Mouse (Mus musculus): Measurements from ENCODE around the gene Prdm16. TPM values are rescaled to one million over a fixed set of nuclear protein-coding genes. Genes with fewer than 3 reads are reported as not detected.

The Prdm16 gene
- polyA plus RNA-seq, 1 experiment from 2014 or later: 115 TPM

- 76% methylated on average over 5 of the region's 5 CpGs for WGBS
- ATAC-seq (ENCODE audit: insufficient number of reproducible peaks, insufficient read depth, low FRiP score, low TSS enrichment, low read depth): no peak
- peaks cover 55% of the 10 kb centered on the region for H3K4me1 ChIP-seq (replicated peaks)
- no peak overlapping the region for H3K27ac ChIP-seq
- H3K9ac ChIP-seq (replicated peaks): no peak overlapping the region
- no peaks in the 10 kb centered on the region for H3K36me3 ChIP-seq
- H3K9me3 ChIP-seq: no peaks in the 10 kb centered on the region
- H3K4me3 ChIP-seq (replicated peaks): no peak overlapping the region
- no peaks in the 10 kb centered on the region for H3K27me3 ChIP-seq
- H3K4me2 ChIP-seq: no peak overlapping the region
Measured at GRCm38 (mm10) chr4:154536110-154536509, 100.6 kb downstream of the Prdm16 start.

GRCm38 (mm10) chr4:154531368-154531767 lies 105.3 kb downstream of the Prdm16 start:
- Histone ChIP-seq H3K9me3 (no peaks in the 10 kb centered on the region), H3K4me1 (replicated peaks) (peaks cover 85% of the 10 kb centered on the region), H3K4me2 (no peak overlapping the region), H3K27me3 (no peaks in the 10 kb centered on the region), H3K4me3 (replicated peaks) (no peak overlapping the region), H3K9ac (replicated peaks) (no peak overlapping the region), H3K36me3 (peaks cover 27% of the 10 kb centered on the region), H3K27ac (0 out of 2 replicates have a peak overlapping the region, but pooled peaks have one; percentile 29)
- WGBS: 23% methylated on average over 4 of the region's 4 CpGs
- no peak; the same call in 1 of the 2 replicates for ATAC-seq (ENCODE audit: insufficient number of reproducible peaks, insufficient read depth, low FRiP score, low TSS enrichment, low read depth)

GRCm38 (mm10) chr4:154530336-154530735 lies 106.3 kb downstream of the Prdm16 start:
- WGBS: 59% methylated on average over 7 of the region's 7 CpGs
- Histone ChIP-seq H3K4me1 (replicated peaks) (peaks cover 86% of the 10 kb centered on the region), H3K27me3 (no peaks in the 10 kb centered on the region), H3K9me3 (no peaks in the 10 kb centered on the region), H3K27ac (no peak overlapping the region), H3K4me3 (replicated peaks) (no peak overlapping the region), H3K36me3 (peaks cover 27% of the 10 kb centered on the region), H3K9ac (replicated peaks) (no peak overlapping the region), H3K4me2 (no peak overlapping the region)
- no peak for ATAC-seq (ENCODE audit: insufficient number of reproducible peaks, insufficient read depth, low FRiP score, low TSS enrichment, low read depth)

GRCm38 (mm10) chr4:154527506-154527905 lies 109.2 kb downstream of the Prdm16 start:
- no peak overlapping the region for H3K9ac ChIP-seq (replicated peaks)
- H3K4me3 ChIP-seq (replicated peaks): no peak overlapping the region
- H3K36me3 ChIP-seq: peaks cover 27% of the 10 kb centered on the region
- H3K27me3 ChIP-seq: peaks cover 5% of the 10 kb centered on the region; the same call in 1 of the 2 replicates
- no peak for ATAC-seq (ENCODE audit: insufficient number of reproducible peaks, insufficient read depth, low FRiP score, low TSS enrichment, low read depth)
- H3K4me1 ChIP-seq (replicated peaks): peaks cover 88% of the 10 kb centered on the region
- H3K9me3 ChIP-seq: no peaks in the 10 kb centered on the region
- peak overlapping the region; percentile 41; the same call in 1 of the 2 replicates for H3K27ac ChIP-seq
- 60% methylated on average over 9 of the region's 9 CpGs for WGBS
- no peak overlapping the region for H3K4me2 ChIP-seq

- no peak for ATAC-seq (ENCODE audit: insufficient number of reproducible peaks, insufficient read depth, low FRiP score, low TSS enrichment, low read depth)
- Histone ChIP-seq H3K4me2 (no peak overlapping the region), H3K36me3 (peaks cover 34% of the 10 kb centered on the region), H3K27ac (no peak overlapping the region), H3K27me3 (peaks cover 8% of the 10 kb centered on the region; the same call in 1 of the 2 replicates), H3K4me3 (replicated peaks) (no peak overlapping the region), H3K9me3 (no peaks in the 10 kb centered on the region), H3K4me1 (replicated peaks) (peaks cover 77% of the 10 kb centered on the region), H3K9ac (replicated peaks) (no peak overlapping the region)
- WGBS: 87% methylated on average over 6 of the region's 6 CpGs
Measured at GRCm38 (mm10) chr4:154526351-154526786, 110.3 kb downstream of the Prdm16 start.

GRCm38 (mm10) chr4:154523898-154524297 lies 112.8 kb downstream of the Prdm16 start:
- WGBS: 38% methylated on average over 17 of the region's 17 CpGs
- Histone ChIP-seq H3K27me3 (peaks cover 8% of the 10 kb centered on the region; the same call in 1 of the 2 replicates), H3K27ac (no peak overlapping the region), H3K4me2 (no peak overlapping the region), H3K36me3 (peaks cover 43% of the 10 kb centered on the region), H3K9ac (replicated peaks) (no peak overlapping the region), H3K9me3 (no peaks in the 10 kb centered on the region), H3K4me1 (replicated peaks) (peaks cover 57% of the 10 kb centered on the region), H3K4me3 (replicated peaks) (no peak overlapping the region)
- ATAC-seq (ENCODE audit: insufficient number of reproducible peaks, insufficient read depth, low FRiP score, low TSS enrichment, low read depth): no peak

GRCm38 (mm10) chr4:154521881-154522676 lies 114.6 kb downstream of the Prdm16 start:
- WGBS: 90% methylated on average over 7 of the region's 7 CpGs
- Histone ChIP-seq H3K9ac (replicated peaks) (no peak overlapping the region), H3K4me3 (replicated peaks) (no peak overlapping the region), H3K27me3 (peaks cover 8% of the 10 kb centered on the region; the same call in 1 of the 2 replicates), H3K36me3 (peaks cover 28% of the 10 kb centered on the region), H3K4me1 (replicated peaks) (peaks cover 39% of the 10 kb centered on the region), H3K9me3 (no peaks in the 10 kb centered on the region), H3K27ac (no peak overlapping the region), H3K4me2 (no peak overlapping the region)
- ATAC-seq (ENCODE audit: insufficient number of reproducible peaks, insufficient read depth, low FRiP score, low TSS enrichment, low read depth): no peak

- 86% methylated on average over 16 of the region's 16 CpGs for WGBS
- Histone ChIP-seq H3K4me3 (replicated peaks) (no peak overlapping the region), H3K9me3 (no peaks in the 10 kb centered on the region), H3K4me2 (no peak overlapping the region), H3K27ac (no peak overlapping the region), H3K27me3 (peaks cover 8% of the 10 kb centered on the region; the same call in 1 of the 2 replicates), H3K4me1 (replicated peaks) (peaks cover 36% of the 10 kb centered on the region), H3K9ac (replicated peaks) (no peak overlapping the region), H3K36me3 (peaks cover 22% of the 10 kb centered on the region; the same call in 1 of the 2 replicates)
- no peak for ATAC-seq (ENCODE audit: insufficient number of reproducible peaks, insufficient read depth, low FRiP score, low TSS enrichment, low read depth)
Measured at GRCm38 (mm10) chr4:154519470-154520037, 117.1 kb downstream of the Prdm16 start.

- WGBS: 80% methylated on average over 7 of the region's 7 CpGs
- H3K4me2 ChIP-seq: no peak overlapping the region
- H3K36me3 ChIP-seq: peaks cover 22% of the 10 kb centered on the region; the same call in 1 of the 2 replicates
- H3K9ac ChIP-seq (replicated peaks): no peak overlapping the region
- no peaks in the 10 kb centered on the region for H3K9me3 ChIP-seq
- ATAC-seq (ENCODE audit: insufficient number of reproducible peaks, insufficient read depth, low FRiP score, low TSS enrichment, low read depth): no peak
- H3K27ac ChIP-seq: no peak overlapping the region
- H3K27me3 ChIP-seq: peaks cover 8% of the 10 kb centered on the region; the same call in 1 of the 2 replicates
- peaks cover 38% of the 10 kb centered on the region for H3K4me1 ChIP-seq (replicated peaks)
- no peak overlapping the region for H3K4me3 ChIP-seq (replicated peaks)
Measured at GRCm38 (mm10) chr4:154517991-154518390, 118.7 kb downstream of the Prdm16 start.

GRCm38 (mm10) chr4:154516470-154516869 lies 120.2 kb downstream of the Prdm16 start:
- peaks cover 51% of the 10 kb centered on the region for H3K4me1 ChIP-seq (replicated peaks)
- no peak overlapping the region for H3K4me3 ChIP-seq (replicated peaks)
- H3K9me3 ChIP-seq: no peaks in the 10 kb centered on the region
- no peaks in the 10 kb centered on the region for H3K27me3 ChIP-seq
- 51% methylated on average over 8 of the region's 8 CpGs for WGBS
- no peak overlapping the region for H3K9ac ChIP-seq (replicated peaks)
- H3K4me2 ChIP-seq: no peak overlapping the region
- peaks cover 15% of the 10 kb centered on the region; the same call in 1 of the 2 replicates for H3K36me3 ChIP-seq
- no peak overlapping the region for H3K27ac ChIP-seq
- ATAC-seq (ENCODE audit: insufficient number of reproducible peaks, insufficient read depth, low FRiP score, low TSS enrichment, low read depth): no peak

- no peak overlapping the region for H3K4me2 ChIP-seq
- peaks cover 4% of the 10 kb centered on the region; the same call in 1 of the 2 replicates for H3K36me3 ChIP-seq
- no peak for ATAC-seq (ENCODE audit: insufficient number of reproducible peaks, insufficient read depth, low FRiP score, low TSS enrichment, low read depth)
- no peak overlapping the region for H3K27ac ChIP-seq
- WGBS: 56% methylated on average over 2 of the region's 2 CpGs
- H3K27me3 ChIP-seq: no peaks in the 10 kb centered on the region
- H3K9me3 ChIP-seq: no peaks in the 10 kb centered on the region
- H3K4me3 ChIP-seq (replicated peaks): no peak overlapping the region
- H3K9ac ChIP-seq (replicated peaks): no peak overlapping the region
- H3K4me1 ChIP-seq (replicated peaks): peaks cover 69% of the 10 kb centered on the region
Measured at GRCm38 (mm10) chr4:154513664-154514063, 123.0 kb downstream of the Prdm16 start.
